Mouse (Mus musculus): ENCODE results near the gene Usp48. TPM values are rescaled to one million over a fixed set of nuclear protein-coding genes. Genes with fewer than 3 reads are reported as not detected.

Usp48 gene
- total and polyA plus RNA-seq, 3 experiments = 27.1 to 99.6 TPM; not detected in 1

- H3K36me3 ChIP-seq (ENCODE audit: control insufficient read depth in 1 of 2, insufficient read depth in 2 of 2, low read length in 2 of 2) = peaks cover 0 to 5% of the 10 kb centered on the region in 2 experiments; a peak in 2 of 4 replicates
- no peaks in the 10 kb centered on the region for H3K27me3 ChIP-seq (ENCODE audit: control insufficient read depth in 1 of 2, insufficient read depth in 2 of 2, low read length in 2 of 2)
- H3K27ac ChIP-seq (ENCODE audit: control insufficient read depth, low read depth, low read length) = no peak overlapping the region
- no peak for DNase-seq (ENCODE audit: low read depth, low spot score)
- H3K9ac ChIP-seq (ENCODE audit: control insufficient read depth, low read depth, low read length, poor library complexity, severe bottlenecking) = no peak overlapping the region
- no peaks in the 10 kb centered on the region; the same call in 1 of the 2 replicates for H3K79me2 ChIP-seq (ENCODE audit: control insufficient read depth, insufficient read depth, low read length, poor library complexity)
- TF ChIP-seq USF1 (IDR thresholded peaks at IDR 0.05; ENCODE audit: low read depth, low read length) (no peak), POLR2AphosphoS5 (IDR thresholded peaks at IDR 0.05; ENCODE audit: borderline replicate concordance, low read depth, low read length) (no peak), USF2 (IDR thresholded peaks at IDR 0.05; ENCODE audit: borderline replicate concordance in 1 of 2, insufficient read depth in 1 of 2, low read depth in 1 of 2, low read length in 2 of 2) (no peak), MEF2A (IDR thresholded peaks at IDR 0.05; ENCODE audit: extremely low read depth, insufficient replicate concordance, low read depth, low read length, poor library complexity, severe bottlenecking) (no peak), MXI1 (IDR thresholded peaks at IDR 0.05; ENCODE audit: low read depth, low read length) (no peak), ZMIZ1 (IDR thresholded peaks at IDR 0.05; ENCODE audit: low read depth, low read length) (no peak), ETS1 (IDR thresholded peaks at IDR 0.05; ENCODE audit: low read depth, low read length) (no peak), GATA1 (IDR thresholded peaks at IDR 0.05; ENCODE audit: low read depth, low read length) (no peak), GABPA (IDR thresholded peaks at IDR 0.05; ENCODE audit: low read depth, low read length) (no peak), ZNF384 (IDR thresholded peaks at IDR 0.05; ENCODE audit: low read depth, low read length) (no peak), MAFK (IDR thresholded peaks at IDR 0.05; ENCODE audit: borderline replicate concordance, low read depth, low read length) (no peak), TAL1 (IDR thresholded peaks at IDR 0.05; ENCODE audit: low read length) (no peak), POLR2AphosphoS2 (IDR thresholded peaks at IDR 0.05; ENCODE audit: low read length) (no peak), MYB (IDR thresholded peaks at IDR 0.05; ENCODE audit: low read depth, low read length) (no peak)
- no peaks in the 10 kb centered on the region for H3K9me3 ChIP-seq (replicated peaks; ENCODE audit: insufficient read depth, low read length)
- H3K4me1 ChIP-seq (ENCODE audit: control insufficient read depth in 1 of 2, insufficient read depth in 2 of 2, low read length in 2 of 2) = peaks cover 9 to 20% of the 10 kb centered on the region in 2 experiments
- H3K4me3 ChIP-seq (ENCODE audit: control insufficient read depth in 1 of 2, insufficient read depth in 1 of 2, low read depth in 2 of 2, low read length in 2 of 2) = no peak overlapping the region
Measured at GRCm38 (mm10) chr4:137704561-137704960, 111.0 kb downstream of the Usp48 start.

GRCm38 (mm10) chr4:137705379-137705778 is 111.8 kb downstream of the Usp48 start:
- no peaks in the 10 kb centered on the region; the same call in 1 of the 2 replicates for H3K79me2 ChIP-seq (ENCODE audit: control insufficient read depth, insufficient read depth, low read length, poor library complexity)
- no peaks in the 10 kb centered on the region for H3K27me3 ChIP-seq (ENCODE audit: control insufficient read depth in 1 of 2, insufficient read depth in 2 of 2, low read length in 2 of 2)
- peaks cover 0 to 5% of the 10 kb centered on the region in 2 experiments; a peak in 2 of 4 replicates for H3K36me3 ChIP-seq (ENCODE audit: control insufficient read depth in 1 of 2, insufficient read depth in 2 of 2, low read length in 2 of 2)
- no peak overlapping the region for H3K4me3 ChIP-seq (ENCODE audit: control insufficient read depth in 1 of 2, insufficient read depth in 1 of 2, low read depth in 2 of 2, low read length in 2 of 2)
- no peaks in the 10 kb centered on the region for H3K9me3 ChIP-seq (replicated peaks; ENCODE audit: insufficient read depth, low read length)
- DNase-seq (ENCODE audit: low read depth, low spot score) = no peak
- peaks cover 7 to 20% of the 10 kb centered on the region in 2 experiments for H3K4me1 ChIP-seq (ENCODE audit: control insufficient read depth in 1 of 2, insufficient read depth in 2 of 2, low read length in 2 of 2)
- no peak overlapping the region for H3K27ac ChIP-seq (ENCODE audit: control insufficient read depth, low read depth, low read length)
- H3K9ac ChIP-seq (ENCODE audit: control insufficient read depth, low read depth, low read length, poor library complexity, severe bottlenecking) = no peak overlapping the region
- TF ChIP-seq MAFK (IDR thresholded peaks at IDR 0.05; ENCODE audit: borderline replicate concordance, low read depth, low read length) = no peak
- TF ChIP-seq GATA1 (IDR thresholded peaks at IDR 0.05; ENCODE audit: low read depth, low read length) = no peak
- TF ChIP-seq MYC (IDR thresholded peaks at IDR 0.05; ENCODE audit: low read depth, low read length) = no peak
- TF ChIP-seq POLR2A (IDR thresholded peaks at IDR 0.05; ENCODE audit: control insufficient read depth in 1 of 2, insufficient read depth in 1 of 2, low read depth in 1 of 2, low read length in 2 of 2, poor library complexity in 1 of 2) = no peak
- TF ChIP-seq POLR2AphosphoS5 (IDR thresholded peaks at IDR 0.05; ENCODE audit: borderline replicate concordance, low read depth, low read length) = no peak
- TF ChIP-seq TAL1 (IDR thresholded peaks at IDR 0.05; ENCODE audit: low read length) = no peak

Data from MEL (cell line).